Mouse (Mus musculus): ENCODE measurements at regions not wholly inside any gene's neighbourhood (a gene's known extent, or its start where the extent isn't known, plus 50 kb on each side); places are given as distances from the start of the nearest gene placed in this dataset.

- H3K4me1 ChIP-seq (replicated peaks), result peaks cover 14% of the 10 kb centered on the region
- no peak overlapping the region for H3K4me2 ChIP-seq
- H3K36me3 ChIP-seq, result no peaks in the 10 kb centered on the region
- no peak overlapping the region for H3K4me3 ChIP-seq
- no peaks in the 10 kb centered on the region for H3K9me3 ChIP-seq
- 78% methylated on average over 6 of the region's 6 CpGs for WGBS
- no peak overlapping the region for H3K27ac ChIP-seq (replicated peaks)
- no peak for ATAC-seq (ENCODE audit: low FRiP score, low read depth)
- H3K9ac ChIP-seq, result no peak overlapping the region
- peaks cover 17% of the 10 kb centered on the region for H3K27me3 ChIP-seq
Measured at GRCm38 (mm10) chr8:84336376-84336775, 51.9 kb upstream of the Cacna1a start.

GRCm38 (mm10) chr8:84334333-84334732 is 53.9 kb upstream of the Cacna1a start:
- no peaks in the 10 kb centered on the region for H3K36me3 ChIP-seq
- ATAC-seq (ENCODE audit: low FRiP score, low read depth), result no peak
- 49% methylated on average over 5 of the region's 5 CpGs for WGBS
- H3K9me3 ChIP-seq, result no peaks in the 10 kb centered on the region
- 0 out of 2 replicates have a peak overlapping the region, but pooled peaks have one; percentile 5 for H3K27ac ChIP-seq (replicated peaks)
- peaks cover 10% of the 10 kb centered on the region for H3K4me1 ChIP-seq (replicated peaks)
- H3K4me2 ChIP-seq, result no peak overlapping the region
- peaks cover 9% of the 10 kb centered on the region for H3K27me3 ChIP-seq
- H3K9ac ChIP-seq, result no peak overlapping the region
- no peak overlapping the region for H3K4me3 ChIP-seq

- H3K27ac ChIP-seq (replicated peaks), result no peak overlapping the region
- no peaks in the 10 kb centered on the region for H3K36me3 ChIP-seq
- H3K4me2 ChIP-seq, result no peak overlapping the region
- no peaks in the 10 kb centered on the region for H3K27me3 ChIP-seq
- no peak overlapping the region for H3K9ac ChIP-seq
- no peaks in the 10 kb centered on the region for H3K9me3 ChIP-seq
- no peak overlapping the region for H3K4me3 ChIP-seq
- no peaks in the 10 kb centered on the region for H3K4me1 ChIP-seq (replicated peaks)
- ATAC-seq (ENCODE audit: low FRiP score, low read depth), result no peak
Measured at GRCm38 (mm10) chr8:84331562-84331961, 56.7 kb upstream of the Cacna1a start.

- no peak overlapping the region for H3K9ac ChIP-seq
- H3K36me3 ChIP-seq, result no peaks in the 10 kb centered on the region
- H3K27ac ChIP-seq (replicated peaks), result no peak overlapping the region
- H3K4me3 ChIP-seq, result no peak overlapping the region
- no peaks in the 10 kb centered on the region for H3K27me3 ChIP-seq
- H3K9me3 ChIP-seq, result no peaks in the 10 kb centered on the region
- H3K4me1 ChIP-seq (replicated peaks), result no peaks in the 10 kb centered on the region
- H3K4me2 ChIP-seq, result no peak overlapping the region
- no peak for ATAC-seq (ENCODE audit: low FRiP score, low read depth)
- 66% methylated on average over 8 of the region's 8 CpGs for WGBS
Measured at GRCm38 (mm10) chr8:84329535-84329934, 58.7 kb upstream of the Cacna1a start.

- no peak for ATAC-seq (ENCODE audit: low FRiP score, low read depth)
- Histone ChIP-seq H3K4me3 (no peak overlapping the region), H3K4me2 (no peak overlapping the region), H3K36me3 (no peaks in the 10 kb centered on the region), H3K27me3 (no peaks in the 10 kb centered on the region), H3K9me3 (no peaks in the 10 kb centered on the region), H3K9ac (no peak overlapping the region), H3K27ac (replicated peaks) (no peak overlapping the region), H3K4me1 (replicated peaks) (no peaks in the 10 kb centered on the region)
- 73% methylated on average over 9 of the region's 10 CpGs for WGBS
Measured at GRCm38 (mm10) chr8:84322761-84323160, 52.6 kb upstream of the Ccdc130 start.

GRCm38 (mm10) chr8:84321841-84322240 is 51.7 kb upstream of the Ccdc130 start:
- Histone ChIP-seq H3K36me3 (no peaks in the 10 kb centered on the region), H3K4me2 (no peak overlapping the region), H3K27me3 (no peaks in the 10 kb centered on the region), H3K4me1 (replicated peaks) (no peaks in the 10 kb centered on the region), H3K9ac (no peak overlapping the region), H3K4me3 (no peak overlapping the region), H3K27ac (replicated peaks) (no peak overlapping the region), H3K9me3 (no peaks in the 10 kb centered on the region)
- ATAC-seq (ENCODE audit: low FRiP score, low read depth), result no peak
- WGBS, result 80% methylated on average over 3 of the region's 3 CpGs

All from hindbrain, embryonic 15.5 days (tissue).